ENCODE assay signal across 1 mouse cellular context in the genomic region with DNA sequence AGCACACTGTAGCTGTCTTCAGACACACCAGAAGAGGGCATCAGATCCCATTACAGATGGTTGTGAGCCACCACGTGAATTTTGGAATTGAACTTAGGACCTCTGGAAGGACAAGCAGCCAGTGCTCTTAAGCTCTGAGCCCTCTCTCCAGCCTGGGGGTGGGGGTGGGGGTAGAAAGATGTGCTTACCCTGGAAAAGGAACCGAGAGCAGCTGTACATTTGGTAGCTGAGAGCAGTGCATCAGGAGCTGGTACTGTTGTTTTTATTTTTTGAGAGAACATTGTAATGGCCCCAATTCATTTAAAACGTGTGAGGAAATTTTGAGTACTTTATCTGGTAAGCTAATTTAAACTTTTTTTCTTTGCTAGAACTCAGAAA.
TF ChIP-seq lines count a peak whose summit lies in the region.

No protein-coding gene starts in this region.

TF ChIP-seq in CH12.LX, 34 proteins besides CTCF, POLR2A, EP300 and RAD21 (continued from another document):
- TF ChIP-seq IRF4 (IDR thresholded peaks at IDR 0.05; ENCODE audit: low read depth, low read length), result peak; percentile 81
- 0 out of 2 replicates have a peak, but pooled peaks have one; percentile 20 for TF ChIP-seq ZNF384 (IDR thresholded peaks at IDR 0.05; ENCODE audit: low read depth, low read length)
